Mouse (Mus musculus) limb, embryonic 12.5 days (tissue): ENCODE results near the gene Nek11. TPM values are rescaled to one million over a fixed set of nuclear protein-coding genes. Genes with fewer than 3 reads are reported as not detected.

Experiments used
- ATAC-seq: fragments of 200-750 bp; cut with Nextera tagmentation; 2 replicates; pipeline ENCODE4 v1.8.0; 2017; ENCODE audit warnings: low read depth, moderate TSS enrichment; ENCODE audit not compliant: insufficient number of reproducible peaks, insufficient read depth, low FRiP score, low TSS enrichment
- H3K27ac ChIP-seq: fragments of 300-500 bp; sonication (generic); 2 replicates; pipeline ENCODE4 v1.5.1; 2016; ENCODE audit warnings: mild to moderate bottlenecking, moderate library complexity
- H3K27me3 ChIP-seq: fragments of 300-500 bp; sonication (generic); 2 replicates; pipeline ENCODE4 v1.6.1; 2016; ENCODE audit warnings: mild to moderate bottlenecking, moderate library complexity
- H3K36me3 ChIP-seq: fragments of 300-500 bp; sonication (generic); 2 replicates; pipeline ENCODE4 v1.6.1; 2016; ENCODE audit warnings: mild to moderate bottlenecking, moderate library complexity
- H3K4me1 ChIP-seq: fragments of 300-500 bp; sonication (generic); replicated peaks from 2 replicates; pipeline ENCODE4 v1.6.1; 2016
- H3K4me2 ChIP-seq: fragments of 300-500 bp; sonication (generic); 2 replicates; pipeline ENCODE4 v1.6.1; 2016; ENCODE audit warnings: mild to moderate bottlenecking, moderate library complexity
- H3K4me3 ChIP-seq: fragments of 300-500 bp; sonication (generic); replicated peaks from 2 replicates; pipeline ENCODE4 v1.5.1; 2016; ENCODE audit warnings: mild to moderate bottlenecking
- H3K9ac ChIP-seq: fragments of 300-500 bp; sonication (generic); replicated peaks from 2 replicates; pipeline ENCODE4 v1.6.1; 2016; ENCODE audit warnings: mild to moderate bottlenecking, moderate library complexity
- H3K9me3 ChIP-seq: fragments of 300-500 bp; sonication (generic); 2 replicates; pipeline ENCODE4 v1.6.1; 2016; ENCODE audit warnings: mild to moderate bottlenecking, moderate library complexity
- WGBS: fragments of 180-500 bp; shearing (Covaris S2); methylation state at CpG from one replicate; pipeline ENCODE4 v1.1.7; 2016; 5-methylcytosine and 5-hydroxymethylcytosine counted together
- polyA plus RNA-seq: library from polyadenylated mRNA; unstranded; fragments of >200 nt; fragmentation: Nextera tagmentation; extraction: Ambion mirVana; gene quantifications from 2 replicates; pipeline ENCODE4 v1.2.1, GENCODE M21; 2016

The Nek11 gene
- polyA plus RNA-seq, 1 experiment from 2014 or later = 0.26 TPM

- no peak for ATAC-seq
- Histone ChIP-seq H3K9me3 (no peaks in the 10 kb centered on the region), H3K4me3 (no peak overlapping the region), H3K36me3 (no peaks in the 10 kb centered on the region), H3K27ac (no peak overlapping the region), H3K4me2 (no peak overlapping the region), H3K9ac (no peak overlapping the region), H3K27me3 (no peaks in the 10 kb centered on the region), H3K4me1 (no peaks in the 10 kb centered on the region)
- 93% methylated on average over 3 of the region's 3 CpGs for WGBS
Observed at GRCm38 (mm10) chr9:105368605-105369004, 26.7 kb downstream of the Nek11 start.

DNA sequence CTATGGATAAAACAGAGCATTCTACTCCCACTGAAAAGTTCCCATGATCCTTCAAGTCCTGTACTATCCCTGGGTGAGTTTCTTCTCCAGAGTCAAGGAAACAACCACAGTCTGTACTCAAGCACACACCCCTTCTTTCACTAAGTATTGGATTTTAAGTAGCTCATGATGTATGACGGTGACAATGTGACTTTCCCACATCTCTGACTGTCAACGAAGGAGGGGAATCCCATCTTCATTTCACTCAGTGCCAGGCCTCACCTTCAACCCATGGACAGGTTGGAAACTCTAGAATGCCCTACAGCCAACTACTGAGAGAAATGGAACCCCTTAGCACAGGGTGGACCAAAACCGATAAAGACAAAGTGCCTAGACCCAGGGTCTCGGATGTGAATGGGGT lies 29.1 kb downstream of the Nek11 start:
- Histone ChIP-seq H3K9me3 (no peaks in the 10 kb centered on the region), H3K27ac (no peak overlapping the region), H3K4me3 (no peak overlapping the region), H3K36me3 (no peaks in the 10 kb centered on the region), H3K4me2 (no peak overlapping the region), H3K9ac (no peak overlapping the region), H3K27me3 (no peaks in the 10 kb centered on the region), H3K4me1 (no peaks in the 10 kb centered on the region)
- ATAC-seq = no peak
- 84% methylated on average over 4 of the region's 4 CpGs for WGBS

GRCm38 (mm10) chr9:105363520-105364231 lies 31.6 kb downstream of the Nek11 start:
- WGBS = 81% methylated on average over 5 of the region's 5 CpGs
- no peak overlapping the region for H3K4me2 ChIP-seq
- ATAC-seq = no peak

DNA sequence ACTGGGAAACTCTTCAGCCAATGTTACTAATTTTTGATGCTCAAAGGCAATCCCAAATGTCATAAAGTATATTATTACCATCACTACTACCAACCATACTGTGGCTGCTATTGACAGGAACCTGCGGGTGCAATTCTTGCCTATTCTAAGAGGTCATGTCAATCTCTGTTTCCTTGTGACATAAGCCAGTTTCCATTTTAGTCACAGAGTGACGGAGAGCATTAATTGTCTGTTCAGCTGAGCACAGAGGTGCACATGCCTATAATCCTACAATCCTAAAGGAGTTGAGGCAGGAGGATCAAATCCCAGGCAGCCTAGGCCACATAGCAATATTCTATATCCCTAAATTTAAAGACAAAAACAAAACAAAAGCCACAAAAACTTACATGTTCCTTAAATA lies 33.1 kb downstream of the Nek11 start:
- Histone ChIP-seq H3K36me3 (no peaks in the 10 kb centered on the region), H3K4me3 (no peak overlapping the region), H3K27ac (no peak overlapping the region), H3K27me3 (no peaks in the 10 kb centered on the region), H3K9ac (no peak overlapping the region), H3K4me2 (no peak overlapping the region), H3K4me1 (no peaks in the 10 kb centered on the region), H3K9me3 (no peaks in the 10 kb centered on the region)
- WGBS = 85% methylated on average over 2 of the region's 2 CpGs
- ATAC-seq = no peak

More at GRCm38 (mm10) chr9:105363520-105364231, 31.6 kb downstream of the Nek11 start:
- Histone ChIP-seq H3K27ac (no peak overlapping the region), H3K27me3 (no peaks in the 10 kb centered on the region), H3K4me3 (no peak overlapping the region), H3K9me3 (no peaks in the 10 kb centered on the region), H3K36me3 (no peaks in the 10 kb centered on the region), H3K4me1 (no peaks in the 10 kb centered on the region), H3K9ac (no peak overlapping the region)

GRCm38 (mm10) chr9:105349034-105349433 lies 46.3 kb downstream of the Nek11 start:
- H3K27me3 ChIP-seq = no peaks in the 10 kb centered on the region
- H3K4me2 ChIP-seq = no peak overlapping the region
- H3K9me3 ChIP-seq = no peaks in the 10 kb centered on the region
- no peak overlapping the region for H3K9ac ChIP-seq
- H3K4me1 ChIP-seq = no peaks in the 10 kb centered on the region
- no peaks in the 10 kb centered on the region for H3K36me3 ChIP-seq
- no peak overlapping the region for H3K27ac ChIP-seq
- no peak overlapping the region for H3K4me3 ChIP-seq
- 30% methylated on average over 5 of the region's 5 CpGs for WGBS
- ATAC-seq = no peak

DNA sequence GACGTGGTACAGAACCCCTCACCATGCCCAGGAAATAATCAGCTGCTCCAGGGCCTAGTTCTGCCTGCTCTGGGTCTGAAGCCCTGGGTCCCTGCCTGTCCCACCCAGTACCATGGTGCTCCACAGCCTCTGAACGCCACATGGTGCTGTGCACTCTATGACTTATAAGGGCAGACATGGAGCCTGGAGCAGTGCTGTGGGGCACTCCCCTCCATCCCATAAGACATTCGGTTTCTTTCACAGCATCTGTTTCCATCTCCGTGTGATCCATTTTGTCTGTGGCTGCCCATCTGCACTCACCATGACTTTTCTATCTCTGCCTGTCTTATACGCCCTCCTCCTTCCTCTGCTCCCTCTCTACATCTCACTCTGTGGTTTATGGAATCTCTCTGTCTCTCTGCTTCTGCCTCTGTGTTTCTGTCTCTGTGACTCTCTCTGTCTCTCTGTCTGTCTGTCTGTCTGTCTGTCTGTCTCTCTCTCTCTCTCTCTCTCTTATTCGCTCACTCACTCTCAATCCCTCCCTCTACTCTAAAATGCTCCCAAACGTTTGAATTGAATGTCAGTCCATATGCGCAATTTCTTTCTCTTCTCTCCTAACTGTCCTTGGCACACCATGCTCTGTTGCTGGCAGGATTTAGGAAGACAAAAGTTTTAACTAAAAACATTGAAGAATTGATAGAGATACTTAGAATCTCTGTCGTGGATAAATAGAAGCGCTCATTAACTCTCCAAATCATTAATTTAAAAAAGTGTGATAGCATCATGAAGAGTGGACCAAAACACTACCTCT lies 46.9 kb downstream of the Nek11 start:
- H3K4me2 ChIP-seq = no peak overlapping the region
- no peaks in the 10 kb centered on the region for H3K9me3 ChIP-seq
- H3K27ac ChIP-seq = no peak overlapping the region
- no peak overlapping the region for H3K9ac ChIP-seq
- H3K27me3 ChIP-seq = no peaks in the 10 kb centered on the region
- no peaks in the 10 kb centered on the region for H3K4me1 ChIP-seq
- 68% methylated on average over 10 of the region's 10 CpGs for WGBS
- ATAC-seq = no peak
- H3K4me3 ChIP-seq = no peak overlapping the region
- no peaks in the 10 kb centered on the region for H3K36me3 ChIP-seq

DNA sequence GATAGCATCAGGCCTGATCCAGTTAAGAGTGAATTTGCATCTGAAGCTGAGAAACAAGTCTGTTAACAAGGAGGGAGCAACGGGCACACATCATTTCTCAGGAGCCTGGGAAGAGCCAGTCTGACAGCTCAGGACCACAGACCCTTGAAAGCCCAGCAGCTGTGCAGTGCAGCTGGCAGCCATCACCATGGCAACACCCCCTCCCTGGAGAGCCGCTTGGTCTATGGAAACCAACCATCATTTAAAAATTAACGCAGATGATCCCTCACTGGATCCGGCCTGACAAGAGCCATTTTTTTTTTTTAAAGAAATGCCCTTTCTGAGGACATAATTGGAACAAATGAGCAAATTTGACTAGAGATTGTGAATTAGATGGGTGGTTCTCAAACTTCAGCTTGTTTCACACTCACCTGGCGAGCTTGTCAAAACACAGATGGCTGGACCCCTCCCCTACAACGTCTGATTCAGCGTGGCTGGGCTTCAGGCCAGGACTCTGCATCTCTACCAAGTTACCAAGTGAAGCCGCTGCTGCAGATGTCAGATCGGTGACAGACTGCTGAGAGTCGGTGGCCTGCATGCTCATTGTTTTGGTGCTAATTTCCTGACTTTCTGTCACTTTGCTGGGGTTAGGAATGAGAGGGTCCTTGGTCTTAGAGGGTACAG lies 52.2 kb downstream of the Nek11 start:
- WGBS = 69% methylated on average over 10 of the region's 10 CpGs
- H3K4me1 ChIP-seq = no peaks in the 10 kb centered on the region
- no peak for ATAC-seq

DNA sequence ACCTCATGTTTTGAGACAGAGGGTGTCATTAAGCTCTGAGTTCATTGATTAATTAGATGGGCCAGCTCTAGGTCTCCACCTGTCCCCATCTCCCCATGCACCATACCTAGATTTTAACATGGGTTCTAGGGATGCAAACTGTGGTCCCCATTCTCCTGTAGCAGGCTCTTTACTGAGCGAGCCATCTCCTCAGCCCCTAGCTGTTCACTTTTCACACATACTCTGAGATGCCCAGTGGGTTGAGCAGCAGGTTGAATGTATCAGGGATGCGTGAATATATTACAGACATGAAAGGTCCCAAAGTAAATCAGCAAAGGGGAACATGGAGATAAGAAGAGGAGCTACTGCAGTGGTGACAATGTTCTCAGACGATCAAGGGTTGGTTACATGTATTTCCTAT lies 52.8 kb downstream of the Nek11 start:
- Histone ChIP-seq H3K27ac (no peak overlapping the region), H3K36me3 (no peaks in the 10 kb centered on the region), H3K4me2 (no peak overlapping the region), H3K9ac (no peak overlapping the region), H3K4me3 (no peak overlapping the region), H3K4me1 (no peaks in the 10 kb centered on the region), H3K9me3 (no peaks in the 10 kb centered on the region), H3K27me3 (no peaks in the 10 kb centered on the region)
- WGBS = 88% methylated on average over 3 of the region's 3 CpGs
- no peak for ATAC-seq

More for the DNA sequence above, 52.2 kb downstream of the Nek11 start:
- Histone ChIP-seq H3K9me3 (no peaks in the 10 kb centered on the region), H3K9ac (no peak overlapping the region), H3K27ac (no peak overlapping the region), H3K4me3 (no peak overlapping the region), H3K36me3 (no peaks in the 10 kb centered on the region), H3K4me2 (no peak overlapping the region), H3K27me3 (no peaks in the 10 kb centered on the region)

DNA sequence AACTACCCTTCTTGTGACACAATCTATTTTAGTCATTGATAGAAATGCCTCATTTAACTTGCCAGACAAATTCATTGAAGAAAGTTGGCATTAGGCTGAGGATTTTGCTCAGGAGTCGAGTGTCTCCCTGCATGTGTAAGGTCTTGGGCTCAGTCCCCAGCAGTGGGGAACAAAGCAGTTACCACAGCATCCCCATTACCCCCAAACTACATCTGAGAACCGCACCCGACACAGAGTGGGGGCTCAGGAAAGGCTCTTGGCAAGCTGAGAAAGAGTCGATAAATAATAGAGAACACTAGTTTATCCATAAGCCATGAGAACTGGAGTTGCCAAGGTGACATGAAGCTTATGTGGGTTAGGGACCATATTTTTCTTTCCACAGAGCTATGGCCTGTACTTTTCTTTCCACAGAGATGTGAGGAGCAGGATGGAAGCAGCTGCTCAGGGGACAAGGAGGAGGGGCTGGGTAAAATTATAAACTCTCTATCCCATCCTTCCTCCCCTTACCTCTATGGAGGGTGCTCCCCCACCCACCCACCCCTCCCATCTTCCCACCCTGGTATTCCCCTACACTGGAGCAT lies 62.8 kb downstream of the Nek11 start:
- no peaks in the 10 kb centered on the region for H3K36me3 ChIP-seq
- H3K4me3 ChIP-seq = no peak overlapping the region
- ATAC-seq = no peak
- H3K9me3 ChIP-seq = no peaks in the 10 kb centered on the region
- H3K9ac ChIP-seq = no peak overlapping the region
- H3K4me1 ChIP-seq = no peaks in the 10 kb centered on the region
- H3K27ac ChIP-seq = no peak overlapping the region
- H3K4me2 ChIP-seq = no peak overlapping the region
- H3K27me3 ChIP-seq = no peaks in the 10 kb centered on the region
- 91% methylated on average over 4 of the region's 4 CpGs for WGBS

- Histone ChIP-seq H3K4me2 (no peak overlapping the region), H3K4me1 (0 out of 2 replicates have a peak, but pooled peaks cover 4% of the 10 kb centered on the region), H3K27ac (no peak overlapping the region), H3K4me3 (no peak overlapping the region), H3K9ac (no peak overlapping the region), H3K36me3 (no peaks in the 10 kb centered on the region), H3K27me3 (no peaks in the 10 kb centered on the region), H3K9me3 (no peaks in the 10 kb centered on the region)
- no peak for ATAC-seq
- 87% methylated on average over 10 of the region's 10 CpGs for WGBS
Observed at GRCm38 (mm10) chr9:105321856-105322255, 73.5 kb downstream of the Nek11 start.

DNA sequence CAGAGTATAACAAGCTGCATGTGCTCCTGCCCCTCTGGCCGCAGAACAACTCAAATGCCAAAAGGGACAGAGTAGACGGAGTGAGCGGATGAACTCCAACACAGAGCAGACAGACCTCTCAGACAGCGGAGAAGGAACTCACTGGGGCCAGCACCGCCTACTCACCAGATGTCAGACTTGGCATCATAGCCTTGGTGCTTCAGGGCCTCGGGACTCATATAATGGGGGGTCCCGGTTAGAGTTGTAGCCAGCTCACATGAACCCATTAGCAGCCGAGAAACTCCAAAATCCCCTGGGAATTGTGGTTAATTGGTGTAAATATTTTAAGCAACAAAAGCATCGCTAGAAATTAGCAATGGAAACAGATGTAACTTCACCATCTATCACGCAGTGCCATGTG lies 82.1 kb downstream of the Nek11 start:
- Histone ChIP-seq H3K9me3 (no peaks in the 10 kb centered on the region), H3K9ac (no peak overlapping the region), H3K4me1 (no peaks in the 10 kb centered on the region), H3K27ac (no peak overlapping the region), H3K4me2 (no peak overlapping the region), H3K27me3 (no peaks in the 10 kb centered on the region), H3K36me3 (no peaks in the 10 kb centered on the region), H3K4me3 (no peak overlapping the region)
- 77% methylated on average over 10 of the region's 10 CpGs for WGBS
- no peak for ATAC-seq
